Mouse (Mus musculus) midbrain, embryonic 10.5 days (tissue): ENCODE measurements at regions not wholly inside any gene's neighbourhood (a gene's known extent, or its start where the extent isn't known, plus 50 kb on each side); places are given as distances from the start of the nearest gene placed in this dataset.

ENCODE experiments used
- DNase-seq: peaks from one replicate; pipeline ENCODE4 v3.0.0-alpha.2; 2017; ENCODE audit warnings: low spot score
- H3K27ac ChIP-seq: fragments of 300-500 bp; sonication (generic); replicated peaks from 2 replicates; pipeline ENCODE4 v1.5.1; 2016; ENCODE audit warnings: mild to moderate bottlenecking
- H3K27me3 ChIP-seq: fragments of 300-500 bp; sonication (generic); 2 replicates; pipeline ENCODE4 v1.6.1; 2016; ENCODE audit warnings: low read depth, mild to moderate bottlenecking; ENCODE audit not compliant: poor library complexity, severe bottlenecking
- H3K36me3 ChIP-seq: fragments of 300-500 bp; sonication (generic); 2 replicates; pipeline ENCODE4 v1.6.1; 2016; ENCODE audit warnings: mild to moderate bottlenecking, moderate library complexity
- H3K4me1 ChIP-seq: fragments of 300-500 bp; sonication (generic); 2 replicates; pipeline ENCODE4 v1.6.1; 2016
- H3K4me3 ChIP-seq: fragments of 300-500 bp; sonication (generic); 2 replicates; pipeline ENCODE4 v1.5.1; 2016; ENCODE audit warnings: mild to moderate bottlenecking, moderate library complexity
- H3K9me3 ChIP-seq: fragments of 300-500 bp; sonication (generic); replicated peaks from 2 replicates; pipeline ENCODE4 v1.6.1; 2016; ENCODE audit warnings: mild to moderate bottlenecking
- WGBS: fragments of 180-500 bp; shearing (Covaris S2); methylation state at CpG from one replicate; pipeline ENCODE4 v1.1.7; 2016; 5-methylcytosine and 5-hydroxymethylcytosine counted together

- Histone ChIP-seq H3K36me3 (no peaks in the 10 kb centered on the region), H3K27me3 (no peaks in the 10 kb centered on the region), H3K4me1 (peaks cover 5% of the 10 kb centered on the region), H3K4me3 (no peak overlapping the region), H3K27ac (no peak overlapping the region), H3K9me3 (no peaks in the 10 kb centered on the region)
- 90% methylated on average over 3 of the region's 3 CpGs for WGBS
- no peak for DNase-seq
Observed at GRCm38 (mm10) chr16:76438093-76438883, 64.7 kb upstream of the Nrip1 start.

GRCm38 (mm10) chr16:76436290-76436689, 62.7 kb upstream of the Nrip1 start:
- Histone ChIP-seq H3K27me3 (no peaks in the 10 kb centered on the region), H3K4me1 (no peaks in the 10 kb centered on the region), H3K36me3 (no peaks in the 10 kb centered on the region), H3K27ac (no peak overlapping the region), H3K9me3 (no peaks in the 10 kb centered on the region), H3K4me3 (no peak overlapping the region)
- no peak for DNase-seq
- WGBS, result 94% methylated on average over 6 of the region's 6 CpGs

GRCm38 (mm10) chr16:76433076-76433825, 59.6 kb upstream of the Nrip1 start:
- no peak for DNase-seq
- no peak overlapping the region for H3K4me3 ChIP-seq
- H3K27me3 ChIP-seq, result no peaks in the 10 kb centered on the region
- H3K9me3 ChIP-seq, result no peaks in the 10 kb centered on the region
- H3K27ac ChIP-seq, result no peak overlapping the region
- H3K4me1 ChIP-seq, result no peaks in the 10 kb centered on the region
- WGBS, result 93% methylated on average over 24 of the region's 24 CpGs
- H3K36me3 ChIP-seq, result no peaks in the 10 kb centered on the region

- no peaks in the 10 kb centered on the region for H3K27me3 ChIP-seq
- WGBS, result 85% methylated on average over 9 of the region's 9 CpGs
- no peaks in the 10 kb centered on the region for H3K4me1 ChIP-seq
- H3K36me3 ChIP-seq, result no peaks in the 10 kb centered on the region
- H3K9me3 ChIP-seq, result no peaks in the 10 kb centered on the region
- DNase-seq, result no peak
- no peak overlapping the region for H3K4me3 ChIP-seq
- no peak overlapping the region for H3K27ac ChIP-seq
Observed at GRCm38 (mm10) chr16:76432304-76432703, 58.7 kb upstream of the Nrip1 start.

- Histone ChIP-seq H3K4me3 (no peak overlapping the region), H3K4me1 (no peaks in the 10 kb centered on the region), H3K36me3 (no peaks in the 10 kb centered on the region), H3K27me3 (no peaks in the 10 kb centered on the region), H3K9me3 (no peaks in the 10 kb centered on the region), H3K27ac (no peak overlapping the region)
- WGBS, result 91% methylated on average over 3 of the region's 3 CpGs
- no peak for DNase-seq
Observed at GRCm38 (mm10) chr16:76429156-76429555, 55.5 kb upstream of the Nrip1 start.

- 94% methylated on average over 14 of the region's 14 CpGs for WGBS
- Histone ChIP-seq H3K4me3 (no peak overlapping the region), H3K9me3 (no peaks in the 10 kb centered on the region), H3K27ac (no peak overlapping the region), H3K27me3 (no peaks in the 10 kb centered on the region), H3K4me1 (no peaks in the 10 kb centered on the region), H3K36me3 (no peaks in the 10 kb centered on the region)
- DNase-seq, result no peak
Observed at GRCm38 (mm10) chr16:76423964-76424363, 50.3 kb upstream of the Nrip1 start.
